Mouse (Mus musculus) CH12.LX (cell line): ENCODE results near the gene Slc38a3. TPM values are rescaled to one million over a fixed set of nuclear protein-coding genes. Genes with fewer than 3 reads are reported as not detected.

ENCODE experiments used
- DNase-seq: peaks from one replicate; pipeline ENCODE4 v3.0.0-alpha.2; 2013; ENCODE audit errors: extremely low read depth
- H3K27ac ChIP-seq: 2 replicates; pipeline ENCODE4 v1.5.1; 2012; ENCODE audit warnings: low read depth, mild to moderate bottlenecking, control low read depth, moderate library complexity; ENCODE audit not compliant: insufficient read depth
- H3K27me3 ChIP-seq: replicated peaks from 2 replicates; pipeline ENCODE3; 2012; ENCODE audit warnings: inconsistent platforms
- H3K36me3 ChIP-seq, 2 experiments: replicated peaks in 1 of 2; 2 replicates each; pipeline versions ENCODE3 to v1.6.1; 2012; ENCODE audit warnings: inconsistent platforms in 1 of 2, low read length in 1 of 2, mild to moderate bottlenecking in 1 of 2, mixed read lengths in 1 of 2, moderate library complexity in 1 of 2; ENCODE audit not compliant: control insufficient read depth in 1 of 2, insufficient read depth in 1 of 2
- H3K4me1 ChIP-seq, 2 experiments: 2 replicates each; pipeline ENCODE4 v1.6.1; 2012; ENCODE audit warnings: inconsistent platforms in 1 of 2, moderate library complexity in 1 of 2; ENCODE audit not compliant: insufficient read depth in 2 of 2, control insufficient read depth in 1 of 2
- H3K4me2 ChIP-seq: 2 replicates; pipeline ENCODE4 v1.6.1; 2012; ENCODE audit warnings: low read depth, mild to moderate bottlenecking, control low read depth; ENCODE audit not compliant: poor library complexity, insufficient read depth, severe bottlenecking
- H3K4me3 ChIP-seq, 3 experiments: fragments of 150-350 bp in 1 of 3; sonication (generic) in 1 of 3; replicated peaks in 1 of 3; 2 replicates each; pipeline versions ENCODE3 to v1.5.1; 2011 to 2012; ENCODE audit warnings: low read depth in 2 of 3, low read length in 2 of 3, mild to moderate bottlenecking in 2 of 3, moderate library complexity in 2 of 3, control low read depth in 1 of 3, improper control_type of control experiment in 1 of 3, inconsistent platforms in 1 of 3, mixed read lengths in 1 of 3; ENCODE audit not compliant: poor library complexity in 1 of 3
- H3K79me2 ChIP-seq: replicated peaks from 2 replicates; pipeline ENCODE4 v1.6.1; 2012; ENCODE audit warnings: mild to moderate bottlenecking, moderate library complexity; ENCODE audit not compliant: control insufficient read depth, poor library complexity, insufficient read depth, severe bottlenecking; ENCODE audit errors: extremely low read depth
- H3K9ac ChIP-seq: 2 replicates; pipeline ENCODE4 v1.6.1; 2012; ENCODE audit warnings: low read depth, mild to moderate bottlenecking, control low read depth, moderate library complexity; ENCODE audit not compliant: insufficient read depth
- H3K9me3 ChIP-seq: replicated peaks from 2 replicates; pipeline ENCODE3; 2012; ENCODE audit warnings: low read length, inconsistent platforms, mixed read lengths
- BHLHE40 ChIP-seq: IDR thresholded peaks from 2 replicates; pipeline ENCODE4 v1.6.1; 2011; ENCODE audit warnings: mild to moderate bottlenecking, low read depth, low read length, improper control_type of control experiment
- CHD2 ChIP-seq: IDR thresholded peaks from 2 replicates; pipeline ENCODE4 v1.6.1; 2011; ENCODE audit warnings: low read length, improper control_type of control experiment
- CTCF ChIP-seq, 2 experiments: IDR thresholded peaks in 1 of 2; conservative IDR thresholded peaks in 1 of 2; 2 replicates each; pipeline ENCODE4 v1.5.1; 2011 to 2012; ENCODE audit warnings: low read depth in 2 of 2, low read length in 2 of 2, improper control_type of control experiment in 1 of 2, inconsistent platforms in 1 of 2, mild to moderate bottlenecking in 1 of 2, moderate library complexity in 1 of 2
- E2F4 ChIP-seq: IDR thresholded peaks from 2 replicates; pipeline ENCODE4 v1.6.1; 2011; ENCODE audit warnings: low read depth, low read length, improper control_type of control experiment; ENCODE audit not compliant: insufficient replicate concordance
- EP300 ChIP-seq: IDR thresholded peaks from 2 replicates; pipeline ENCODE4 v1.6.1; 2011; ENCODE audit warnings: low read length, improper control_type of control experiment
- ETS1 ChIP-seq: conservative IDR thresholded peaks from 2 replicates; pipeline ENCODE4 v1.6.1; 2012; ENCODE audit warnings: low read depth, mild to moderate bottlenecking, inconsistent platforms, low read length, improper control_type of control experiment, moderate library complexity
- GABPA ChIP-seq: IDR thresholded peaks from 2 replicates; pipeline ENCODE4 v1.6.1; 2012; ENCODE audit warnings: low read depth, low read length, improper control_type of control experiment, inconsistent platforms; ENCODE audit not compliant: insufficient replicate concordance
- HCFC1 ChIP-seq: IDR thresholded peaks from 2 replicates; pipeline ENCODE4 v1.6.1; 2012; ENCODE audit warnings: low read depth, mild to moderate bottlenecking, inconsistent platforms, low read length, improper control_type of control experiment
- JUN ChIP-seq: IDR thresholded peaks from 2 replicates; pipeline ENCODE4 v1.6.1; 2011; ENCODE audit warnings: low read depth, mild to moderate bottlenecking, low read length, improper control_type of control experiment, moderate library complexity; ENCODE audit not compliant: insufficient read depth
- MAFK ChIP-seq: IDR thresholded peaks from 2 replicates; pipeline ENCODE4 v1.6.1; 2011; ENCODE audit warnings: low read length, improper control_type of control experiment; ENCODE audit not compliant: insufficient replicate concordance
- MAZ ChIP-seq: IDR thresholded peaks from 2 replicates; pipeline ENCODE4 v1.6.1; 2012; ENCODE audit warnings: low read depth, mild to moderate bottlenecking, inconsistent platforms, low read length, improper control_type of control experiment, moderate library complexity
- MEF2A ChIP-seq: IDR thresholded peaks from 2 replicates; pipeline ENCODE4 v1.6.1; 2014; ENCODE audit warnings: low read depth, mild to moderate bottlenecking, inconsistent platforms, low read length, improper control_type of control experiment, borderline replicate concordance
- MXI1 ChIP-seq: IDR thresholded peaks from 2 replicates; pipeline ENCODE4 v1.6.1; 2011; ENCODE audit warnings: mild to moderate bottlenecking, low read depth, low read length, improper control_type of control experiment
- MYC ChIP-seq: IDR thresholded peaks from 2 replicates; pipeline ENCODE4 v1.6.1; 2011; ENCODE audit warnings: low read depth, mild to moderate bottlenecking, improper control_type of control experiment, low read length
- NELFE ChIP-seq: IDR thresholded peaks from 2 replicates; pipeline ENCODE4 v1.6.1; 2011; ENCODE audit warnings: low read depth, low read length, improper control_type of control experiment
- PAX5 ChIP-seq: IDR thresholded peaks from 2 replicates; pipeline ENCODE4 v1.6.1; 2012; ENCODE audit warnings: low read length, inconsistent platforms, mixed read lengths
- RAD21 ChIP-seq: IDR thresholded peaks from 2 replicates; pipeline ENCODE4 v1.6.1; 2011; ENCODE audit warnings: low read depth, mild to moderate bottlenecking, low read length, improper control_type of control experiment, moderate library complexity
- SIN3A ChIP-seq: IDR thresholded peaks from 2 replicates; pipeline ENCODE4 v1.6.1; 2012; ENCODE audit warnings: low read length, improper control_type of control experiment, inconsistent platforms
- SMC3 ChIP-seq: IDR thresholded peaks from 2 replicates; pipeline ENCODE4 v1.6.1; 2011; ENCODE audit warnings: low read depth, low read length, improper control_type of control experiment
- TCF12 ChIP-seq: IDR thresholded peaks from 2 replicates; pipeline ENCODE4 v1.6.1; 2014; ENCODE audit warnings: low read depth, mild to moderate bottlenecking, inconsistent platforms, low read length, improper control_type of control experiment
- UBTF ChIP-seq: IDR thresholded peaks from 2 replicates; pipeline ENCODE4 v1.6.1; 2012; ENCODE audit warnings: low read depth, mild to moderate bottlenecking, inconsistent platforms, low read length, improper control_type of control experiment, moderate library complexity
- ZC3H11A ChIP-seq: IDR thresholded peaks from 2 replicates; pipeline ENCODE4 v1.6.1; 2012; ENCODE audit warnings: low read depth, mild to moderate bottlenecking, inconsistent platforms, low read length, improper control_type of control experiment
- ZKSCAN1 ChIP-seq: IDR thresholded peaks from 2 replicates; pipeline ENCODE4 v1.6.1; 2012; ENCODE audit warnings: low read depth, inconsistent platforms, low read length, improper control_type of control experiment, borderline replicate concordance
- ZMIZ1 ChIP-seq: IDR thresholded peaks from 2 replicates; pipeline ENCODE4 v1.6.1; 2012; ENCODE audit warnings: low read depth, mild to moderate bottlenecking, inconsistent platforms, low read length, improper control_type of control experiment
- dilution Hi-C: fragments of 300-500 bp; cut with MboI; formaldehyde crosslinking; loops from 2 replicates; pipeline ENCODE4 v1.14.3; 2020; ENCODE audit warnings: low sequenced_read_pairs; ENCODE audit not compliant: extremely low pct_unique_long_range_greater_than_20kb, extremely low pct_ligation_motif_present
- in situ Hi-C: fragments of 300-500 bp; cut with MboI; formaldehyde crosslinking; loops from 3 replicates; pipeline ENCODE4 v1.14.3; 2019; ENCODE audit warnings: low sequenced_read_pairs, low pct_ligation_motif_present, low pct_unique_long_range_greater_than_20kb, mixed read lengths
- polyA plus RNA-seq: library from polyadenylated mRNA; unstranded; fragments of >175 nt; gene quantifications from 2 replicates; pipeline ENCODE4 v1.2.1, GENCODE M21; 2012; ENCODE audit warnings: low read depth; ENCODE audit not compliant: insufficient read length
- total RNA-seq, 2 experiments: library from RNA; depleted of rRNA; stranded (reverse); fragments of 300-350 nt in 1 of 2; fragments of >200 nt in 1 of 2; gene quantifications; 2 replicates each; pipeline ENCODE4 v1.2.3; 2012 to 2014

Gene Slc38a3
- total and polyA plus RNA-seq, 3 experiments = 0.04 TPM; not detected in 2

DNA sequence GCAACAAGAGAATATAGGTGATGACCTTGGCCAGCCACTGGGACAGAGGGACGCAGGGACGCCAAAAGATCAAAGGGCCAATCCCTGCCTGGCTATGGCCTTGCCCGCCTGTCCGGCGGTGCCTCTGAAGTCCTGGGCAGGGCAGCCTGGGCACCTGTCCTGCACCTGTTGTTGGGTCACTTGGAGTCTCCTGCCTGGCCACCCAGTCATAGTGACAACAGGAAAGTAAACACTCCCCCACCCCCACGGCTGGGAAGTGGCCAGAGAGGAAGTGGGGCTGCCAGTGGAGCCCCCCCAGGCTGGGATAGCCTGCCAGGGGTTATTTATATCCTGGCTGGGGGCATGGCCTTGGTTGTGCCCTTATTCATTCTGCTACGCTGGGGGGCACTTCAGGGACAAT, 25.3 kb upstream of the Slc38a3 start:
- H3K9ac ChIP-seq = no peak overlapping the region
- no peak overlapping the region for H3K27ac ChIP-seq
- H3K27me3 ChIP-seq = peaks cover 71% of the 10 kb centered on the region
- H3K79me2 ChIP-seq = no peaks in the 10 kb centered on the region
- peaks cover 11 to 36% of the 10 kb centered on the region in 2 experiments for H3K4me1 ChIP-seq
- DNase-seq = no peak
- TF ChIP-seq UBTF (no peak), MYC (no peak), JUN (no peak), SMC3 (no peak)
- dilution Hi-C loops (no loop called here), in situ Hi-C loops (no loop called here)
- H3K9me3 ChIP-seq = no peaks in the 10 kb centered on the region
- H3K4me2 ChIP-seq = no peak overlapping the region
- no peaks in the 10 kb centered on the region for H3K36me3 ChIP-seq
- no peak overlapping the region for H3K4me3 ChIP-seq

DNA sequence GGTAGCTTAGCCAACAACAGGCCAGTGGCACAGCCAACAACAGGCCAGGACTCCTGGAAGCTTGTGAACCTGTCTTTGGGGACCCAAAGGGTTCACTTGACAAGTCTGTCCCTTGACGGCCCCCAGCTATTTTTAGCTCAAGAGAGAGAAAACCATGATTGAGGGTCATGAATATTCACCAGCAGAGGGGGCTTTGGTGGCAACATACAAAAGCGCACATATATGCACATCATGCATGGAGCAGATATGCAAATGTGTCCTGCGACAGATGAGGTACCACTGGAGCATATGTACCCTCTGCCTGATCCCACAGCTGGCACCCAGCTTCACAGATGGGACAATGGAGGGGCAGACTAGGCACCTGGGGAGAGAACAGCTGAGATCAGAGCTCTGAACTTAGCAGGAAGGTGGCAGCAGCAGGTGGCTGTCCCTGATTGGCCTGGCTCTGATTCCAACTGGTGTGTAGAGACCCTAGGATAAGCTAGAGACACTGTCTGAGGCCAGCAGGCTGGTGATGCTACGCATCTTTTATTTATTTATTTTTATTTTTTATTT, 24.2 kb upstream of the Slc38a3 start:
- Histone ChIP-seq H3K4me2 (no peak overlapping the region), H3K36me3 (no peaks in the 10 kb centered on the region), H3K79me2 (no peaks in the 10 kb centered on the region), H3K4me1 (peaks cover 11 to 36% of the 10 kb centered on the region in 2 experiments), H3K9me3 (no peaks in the 10 kb centered on the region), H3K4me3 (no peak overlapping the region), H3K9ac (no peak overlapping the region), H3K27me3 (peaks cover 71% of the 10 kb centered on the region), H3K27ac (no peak overlapping the region)
- dilution Hi-C loops (no loop called here), in situ Hi-C loops (no loop called here)
- DNase-seq = no peak
- TF ChIP-seq ETS1 (no peak), PAX5 (no peak), SIN3A (no peak), GABPA (no peak), BHLHE40 (no peak), SMC3 (no peak), RAD21 (no peak), ZKSCAN1 (no peak)

DNA sequence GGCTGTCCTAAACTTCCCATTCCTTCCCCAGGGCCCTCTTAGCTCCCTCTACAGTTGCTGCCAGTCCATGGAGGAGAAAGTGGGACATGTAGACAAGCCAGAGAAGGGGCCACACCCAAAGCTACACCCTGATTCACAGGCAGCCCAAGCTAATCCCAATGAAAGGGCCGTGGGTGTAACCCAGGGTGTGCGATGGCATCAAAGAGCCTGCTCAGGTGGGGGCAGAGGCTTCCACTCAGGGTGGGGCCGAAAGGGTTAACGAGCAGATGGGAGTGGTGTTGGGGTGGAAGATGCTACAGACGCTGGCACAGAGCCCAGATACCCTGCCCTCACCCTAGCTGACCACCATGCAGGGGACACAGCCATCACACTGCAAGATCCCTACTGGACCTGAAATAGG, 23.5 kb upstream of the Slc38a3 start:
- no peak overlapping the region for H3K4me3 ChIP-seq
- dilution Hi-C loops (no loop called here), in situ Hi-C loops (no loop called here)
- H3K9me3 ChIP-seq = no peaks in the 10 kb centered on the region
- no peak overlapping the region for H3K9ac ChIP-seq
- H3K79me2 ChIP-seq = no peaks in the 10 kb centered on the region
- TF ChIP-seq MXI1 = no peak
- no peak for TF ChIP-seq E2F4
- no peak for TF ChIP-seq UBTF
- no peak for TF ChIP-seq NELFE
- no peak for TF ChIP-seq SIN3A
- TF ChIP-seq EP300 = no peak
- TF ChIP-seq SMC3 = no peak
- TF ChIP-seq MAFK = no peak
- no peak for TF ChIP-seq ZMIZ1
- no peak for TF ChIP-seq CHD2
- TF ChIP-seq MEF2A = no peak
- TF ChIP-seq CTCF (conservative IDR thresholded peaks at IDR 0.05 in 1 of 2, IDR thresholded peaks at IDR 0.05 in 1 of 2; ENCODE audit: low read depth in 2 of 2, low read length in 2 of 2) = no peak
- TF ChIP-seq RAD21 = no peak
- no peak for TF ChIP-seq TCF12
- TF ChIP-seq ETS1 = no peak
- no peak for TF ChIP-seq MAZ
- TF ChIP-seq JUN = no peak
- no peak for TF ChIP-seq ZC3H11A
- TF ChIP-seq HCFC1 = no peak
- no peak overlapping the region for H3K4me2 ChIP-seq
- H3K27me3 ChIP-seq = peaks cover 71% of the 10 kb centered on the region
- DNase-seq = no peak
- no peaks in the 10 kb centered on the region for H3K36me3 ChIP-seq
- H3K4me1 ChIP-seq = peaks cover 11 to 36% of the 10 kb centered on the region in 2 experiments
- no peak overlapping the region for H3K27ac ChIP-seq
